Mouse (Mus musculus) kidney, adult 2 months (tissue): ENCODE data around the gene Calcrl. TPM values are rescaled to one million over a fixed set of nuclear protein-coding genes. Genes with fewer than 3 reads are reported as not detected.
"Not testable (repeated sequence)": the region's sequence is repeated elsewhere in the genome, so short reads cannot be mapped to it uniquely, and the experiment has no call there.

ENCODE experiments used
- DNase-seq: peaks from one replicate; pipeline ENCODE4 v3.0.0; 2021
- H3K27ac ChIP-seq: fragments of 200-500 bp; 2 replicates; pipeline ENCODE4 v1.5.1; 2012; ENCODE audit warnings: low read depth, low read length, control low read depth, inconsistent platforms; ENCODE audit not compliant: insufficient read depth
- H3K27me3 ChIP-seq: fragments of 200-500 bp; replicated peaks from 2 replicates; pipeline ENCODE4 v1.6.1; 2012; ENCODE audit warnings: mild to moderate bottlenecking, moderate library complexity, low read length, inconsistent platforms; ENCODE audit not compliant: control insufficient read depth, insufficient read depth
- H3K36me3 ChIP-seq: fragments of 200-500 bp; 2 replicates; pipeline ENCODE4 v1.6.1; 2012; ENCODE audit warnings: mild to moderate bottlenecking, moderate library complexity, low read length, inconsistent platforms; ENCODE audit not compliant: control insufficient read depth, insufficient read depth
- H3K4me1 ChIP-seq: fragments of 200-500 bp; 2 replicates; pipeline ENCODE4 v1.6.1; 2011; ENCODE audit warnings: low read length; ENCODE audit not compliant: control insufficient read depth, insufficient read depth
- H3K4me3 ChIP-seq: fragments of 200-500 bp; 2 replicates; pipeline ENCODE4 v1.5.1; 2011; ENCODE audit warnings: mild to moderate bottlenecking, low read depth, low read length, control low read depth; ENCODE audit not compliant: insufficient read depth
- CTCF ChIP-seq: fragments of 200-500 bp; conservative IDR thresholded peaks from 2 replicates; pipeline ENCODE4 v1.5.1; 2011; ENCODE audit warnings: low read depth, mild to moderate bottlenecking, control low read depth, low read length, moderate library complexity, mixed read lengths; ENCODE audit not compliant: insufficient read depth, insufficient read length
- POLR2A ChIP-seq: fragments of 200-500 bp; IDR thresholded peaks from one replicate; pipeline ENCODE4 v1.6.1; 2011; ENCODE audit warnings: low read depth, low read length, control low read depth
- WGBS: fragments of 180-500 bp; shearing (Covaris S2); methylation state at CpG from one replicate; pipeline ENCODE4 v1.1.7; 2018; 5-methylcytosine and 5-hydroxymethylcytosine counted together
- polyA plus RNA-seq: library from polyadenylated mRNA; depleted of rRNA; stranded (reverse); fragments of >200 nt; gene quantifications from 2 replicates; pipeline ENCODE4 v1.2.3, GENCODE M21; 2012

Calcrl gene
- polyA plus RNA-seq, 1 experiment = 9.8 TPM

DNA sequence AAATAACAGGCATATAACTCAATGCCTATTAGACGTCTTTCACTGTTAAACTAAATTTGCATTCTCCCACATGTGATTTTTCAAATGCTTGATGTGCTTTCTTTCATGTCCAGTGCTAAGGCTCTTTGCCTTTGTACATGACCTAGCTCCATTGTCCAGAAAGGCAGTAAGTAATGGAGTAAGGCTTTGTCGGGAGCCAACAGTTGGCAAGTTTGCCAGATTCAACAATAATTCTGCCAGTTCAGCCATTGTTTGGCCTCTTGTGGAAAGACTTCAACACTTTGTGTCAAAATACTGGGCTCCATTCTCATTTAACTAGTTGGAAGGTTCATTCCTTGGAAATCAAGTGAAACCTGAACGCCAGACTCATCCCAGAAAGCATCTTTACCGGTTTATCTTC lies 8.7 kb downstream of the Calcrl start:
- DNase-seq = no peak
- Histone ChIP-seq H3K36me3 (no peaks in the 10 kb centered on the region), H3K4me3 (no peak overlapping the region), H3K27ac (no peak overlapping the region), H3K27me3 (no peaks in the 10 kb centered on the region), H3K4me1 (no peaks in the 10 kb centered on the region)
- 74% methylated on average over 4 of the region's 4 CpGs for WGBS
- TF ChIP-seq POLR2A (no peak), CTCF (no peak)

DNA sequence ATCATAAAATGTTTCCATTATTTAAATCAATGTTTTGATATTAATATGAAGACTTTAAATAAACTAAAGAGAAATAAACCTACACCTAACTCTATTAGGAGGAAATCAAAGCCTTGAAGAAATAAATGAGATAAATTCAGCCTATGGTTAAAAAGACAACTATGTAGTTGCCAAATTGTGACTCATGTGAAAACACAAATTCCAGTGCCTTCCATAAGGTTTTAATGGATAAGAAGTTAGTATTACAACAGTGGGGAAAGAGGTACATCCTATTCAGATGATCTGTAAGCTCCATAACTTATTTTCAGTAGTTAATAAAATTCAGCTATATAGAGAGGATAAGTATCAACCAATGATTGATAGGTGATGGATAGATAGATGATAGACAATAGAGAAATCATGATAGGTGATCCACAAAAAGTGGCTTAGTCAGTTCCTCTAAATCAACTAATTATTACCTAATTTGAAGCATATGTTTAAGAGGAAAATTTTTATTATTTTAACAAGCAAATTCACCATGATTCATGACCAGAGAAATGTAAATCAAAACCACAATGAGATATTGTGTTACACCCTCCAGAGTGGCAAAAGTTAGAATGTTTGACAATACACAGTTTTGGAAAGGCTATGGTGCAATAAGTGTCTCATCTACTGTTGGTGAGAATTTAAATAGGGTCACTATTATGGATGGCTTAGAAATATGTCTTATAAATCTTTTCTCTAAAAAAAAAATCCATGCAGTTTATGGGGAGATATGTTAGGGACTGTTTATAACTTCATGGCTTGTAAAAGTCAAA lies 15.2 kb downstream of the Calcrl start:
- Histone ChIP-seq H3K36me3 (no peaks in the 10 kb centered on the region), H3K27ac (no peak overlapping the region), H3K4me3 (no peak overlapping the region), H3K4me1 (no peaks in the 10 kb centered on the region), H3K27me3 (no peaks in the 10 kb centered on the region)
- TF ChIP-seq POLR2A (no peak), CTCF (no peak)
- DNase-seq = no peak

DNA sequence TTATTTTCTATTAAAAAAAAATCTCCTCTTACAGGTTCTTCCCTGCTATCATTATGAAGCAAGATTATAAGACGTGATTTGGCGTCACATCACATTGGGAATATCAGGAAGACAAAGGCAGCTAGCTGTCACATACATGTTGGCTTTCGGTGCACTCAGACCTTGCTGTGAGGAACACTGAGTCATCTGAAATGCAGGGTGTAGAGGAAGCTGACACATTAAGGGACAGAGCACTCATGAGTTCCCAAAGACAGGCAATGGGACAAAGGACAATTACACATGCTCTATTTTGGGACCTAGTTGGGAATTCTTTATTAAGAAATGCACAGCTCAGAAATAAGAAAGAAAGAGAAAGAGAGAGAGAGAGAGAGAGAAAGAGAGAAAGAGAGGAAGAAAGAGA lies 20.4 kb downstream of the Calcrl start:
- WGBS = 79% methylated on average over 3 of the region's 3 CpGs
- no peak overlapping the region for H3K27ac ChIP-seq
- no peak overlapping the region for H3K4me3 ChIP-seq
- H3K4me1 ChIP-seq = no peaks in the 10 kb centered on the region
- DNase-seq = no peak
- H3K27me3 ChIP-seq = no peaks in the 10 kb centered on the region
- no peaks in the 10 kb centered on the region for H3K36me3 ChIP-seq
- no peak for TF ChIP-seq CTCF
- no peak for TF ChIP-seq POLR2A

DNA sequence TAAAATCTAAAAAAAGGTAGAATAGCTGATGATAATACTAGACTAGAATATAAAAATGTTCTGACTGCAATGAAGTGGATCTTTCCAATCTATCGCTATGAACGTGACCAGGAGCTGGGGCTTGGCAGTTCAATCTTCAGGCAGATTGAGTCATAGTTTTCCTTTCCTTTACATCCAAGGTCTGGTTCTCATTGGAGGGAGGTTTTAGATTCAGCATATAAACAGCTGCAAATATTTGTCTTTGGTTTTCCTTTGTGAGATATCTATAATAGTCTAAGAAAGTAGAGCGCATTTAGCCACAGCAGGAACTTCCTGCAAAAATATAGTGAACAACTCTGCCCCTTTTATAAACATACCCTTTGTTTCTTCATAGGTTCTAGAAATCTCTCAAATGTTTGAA lies 22.5 kb downstream of the Calcrl start:
- Histone ChIP-seq H3K27me3 (no peaks in the 10 kb centered on the region), H3K4me1 (no peaks in the 10 kb centered on the region), H3K4me3 (no peak overlapping the region), H3K27ac (no peak overlapping the region), H3K36me3 (no peaks in the 10 kb centered on the region)
- TF ChIP-seq CTCF = no peak
- TF ChIP-seq POLR2A = no peak
- WGBS = 95% methylated on average over 3 of the region's 3 CpGs
- DNase-seq = no peak

DNA sequence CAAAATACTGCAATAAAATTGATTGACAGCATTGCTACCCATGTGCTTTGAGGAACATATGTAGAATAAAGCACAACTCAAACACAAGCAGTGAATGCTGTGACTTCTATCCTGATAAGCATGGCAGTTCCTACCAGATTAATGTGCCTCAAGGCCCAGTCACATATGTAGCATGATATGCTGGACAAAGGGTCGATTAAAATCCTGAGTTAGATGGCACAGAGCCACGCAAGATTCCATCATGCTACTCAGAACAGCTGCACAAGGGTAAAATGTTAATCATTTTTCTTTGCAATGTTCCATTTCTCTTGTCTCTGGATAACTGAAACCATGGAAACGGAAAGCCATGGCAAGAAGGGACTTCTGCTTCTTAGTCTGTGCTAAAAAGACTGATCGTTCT lies 28.7 kb downstream of the Calcrl start:
- 63% methylated on average over 4 of the region's 4 CpGs for WGBS
- Histone ChIP-seq H3K4me3 (no peak overlapping the region), H3K36me3 (no peaks in the 10 kb centered on the region), H3K27ac (no peak overlapping the region), H3K4me1 (no peaks in the 10 kb centered on the region), H3K27me3 (no peaks in the 10 kb centered on the region)
- DNase-seq = no peak
- no peak for TF ChIP-seq CTCF
- TF ChIP-seq POLR2A = no peak

DNA sequence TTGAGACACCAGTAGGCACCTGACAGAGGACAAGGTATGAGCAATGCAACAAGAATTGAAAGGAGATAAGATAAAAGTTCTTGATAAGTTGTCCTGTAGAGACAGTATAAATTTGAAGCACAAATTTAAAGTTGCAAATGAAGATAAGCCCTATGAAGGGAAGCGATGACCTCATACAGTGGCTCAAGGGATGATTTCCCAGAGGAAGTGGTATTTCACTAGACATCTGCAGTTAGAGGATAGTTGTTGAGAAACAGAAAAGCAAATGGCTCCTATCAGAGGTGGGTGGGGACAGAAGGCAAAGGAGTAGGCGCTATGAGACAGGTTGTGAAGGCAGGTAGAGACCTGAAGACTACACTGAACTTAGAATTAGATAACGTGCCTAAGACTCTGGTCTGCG lies 32.0 kb downstream of the Calcrl start:
- 90% methylated on average over 4 of the region's 4 CpGs for WGBS
- DNase-seq = no peak
- no peak for TF ChIP-seq CTCF
- TF ChIP-seq POLR2A = no peak

DNA sequence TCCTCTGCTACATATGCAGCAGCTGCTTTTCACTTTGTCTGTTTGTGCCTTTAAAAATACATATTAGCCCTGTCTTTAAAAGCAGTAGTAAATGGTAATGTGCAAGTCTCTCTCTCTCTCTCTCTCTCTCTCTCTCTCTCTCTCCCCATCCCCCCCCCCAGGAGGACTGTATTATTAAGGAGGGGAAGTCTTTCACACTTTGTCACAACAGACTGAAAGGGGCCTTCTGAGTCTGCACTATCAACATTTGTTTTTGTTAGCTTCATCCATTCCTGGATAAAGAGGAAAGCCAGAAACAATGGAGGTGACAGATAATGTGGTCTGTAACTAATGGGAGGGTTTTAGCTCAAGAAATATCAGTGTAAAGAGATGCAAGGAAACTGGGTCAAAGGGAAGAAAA lies 36.1 kb downstream of the Calcrl start:
- Histone ChIP-seq H3K36me3 (no peaks in the 10 kb centered on the region), H3K4me1 (0 out of 2 replicates have a peak, but pooled peaks cover 2% of the 10 kb centered on the region), H3K27ac (no peak overlapping the region), H3K27me3 (no peaks in the 10 kb centered on the region), H3K4me3 (no peak overlapping the region)
- no peak for DNase-seq
- TF ChIP-seq CTCF = no peak

More for the DNA sequence above, 32.0 kb downstream of the Calcrl start:
- Histone ChIP-seq H3K36me3 (no peaks in the 10 kb centered on the region), H3K4me1 (no peaks in the 10 kb centered on the region), H3K27me3 (no peaks in the 10 kb centered on the region), H3K4me3 (no peak overlapping the region), H3K27ac (peak overlapping the region; percentile 31; the same call in 1 of the 2 replicates)

DNA sequence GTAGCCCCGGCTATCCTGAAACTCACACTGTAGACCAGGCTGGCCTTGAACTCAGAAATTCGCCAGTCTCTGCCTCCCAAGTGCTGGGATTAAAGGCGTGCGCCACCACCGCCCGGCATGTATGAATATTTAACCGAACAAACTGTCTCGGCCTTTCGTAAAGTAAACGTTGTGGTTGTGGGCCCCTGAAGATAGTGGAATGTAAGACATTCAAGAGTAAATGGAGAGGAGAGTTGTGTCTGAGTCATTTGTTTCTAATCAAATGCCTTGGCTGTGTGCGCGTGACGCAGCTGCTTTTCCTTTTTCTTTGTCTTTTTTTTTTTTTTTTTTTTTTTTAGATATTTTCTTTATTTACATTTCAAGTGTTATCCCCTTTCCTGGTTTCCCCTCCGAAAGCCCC lies 36.7 kb downstream of the Calcrl start:
- H3K27ac ChIP-seq, DNase-seq, H3K27me3 ChIP-seq, H3K4me1 ChIP-seq, H3K4me3 ChIP-seq, H3K36me3 ChIP-seq: not testable (repeated sequence)
- 87% methylated on average over 14 of the region's 14 CpGs for WGBS
